Mouse (Mus musculus) mouse embryonic stem cell (cell line): ENCODE results near the gene Hand2.

Experiments
- in situ Hi-C, 2 experiments: fragments of 300-500 bp; cut with MboI; formaldehyde crosslinking; loops; 1 replicate in 1 of 2; 3 replicates in 1 of 2; pipeline ENCODE4 v1.14.3; 2019 to 2020; ENCODE audit warnings: low sequenced_read_pairs in 2 of 2, low pct_unique_long_range_greater_than_20kb in 1 of 2, mixed read lengths in 1 of 2; ENCODE audit not compliant: unreplicated experiment in 1 of 2

Hand2 gene

GRCm38 (mm10) chr8:57322961-57323941 lies 2.5 kb downstream of the Hand2 start:
- in situ Hi-C loops = loop anchor here in 1 of 2 experiments (10.0 kb wide), 1 partner anchor 202 kb away; no protein-coding TSS in a partner anchor

DNA sequence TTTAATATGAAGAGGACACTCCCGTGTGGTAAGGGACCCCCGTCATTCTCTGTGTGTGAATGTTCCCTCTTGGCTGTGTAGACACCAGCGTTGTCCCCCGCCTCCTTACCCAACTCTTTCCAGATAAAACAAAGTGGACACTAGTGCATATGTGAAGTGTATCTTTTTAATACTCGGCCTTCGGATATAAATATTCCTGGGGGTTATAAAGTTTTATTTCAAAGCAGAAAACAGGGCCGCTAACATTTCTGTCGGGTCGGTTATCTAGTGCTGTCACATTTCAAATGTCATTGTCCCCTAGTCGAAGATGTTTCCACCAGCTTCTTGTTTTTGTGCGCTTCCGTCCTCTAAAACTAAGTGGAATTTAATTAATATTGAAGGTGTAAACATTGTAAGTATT lies 3.3 kb downstream of the Hand2 start:
- in situ Hi-C loops = loop anchor here in 1 of 2 experiments (10.0 kb wide), 1 partner anchor 201 kb away; no protein-coding TSS in a partner anchor

DNA sequence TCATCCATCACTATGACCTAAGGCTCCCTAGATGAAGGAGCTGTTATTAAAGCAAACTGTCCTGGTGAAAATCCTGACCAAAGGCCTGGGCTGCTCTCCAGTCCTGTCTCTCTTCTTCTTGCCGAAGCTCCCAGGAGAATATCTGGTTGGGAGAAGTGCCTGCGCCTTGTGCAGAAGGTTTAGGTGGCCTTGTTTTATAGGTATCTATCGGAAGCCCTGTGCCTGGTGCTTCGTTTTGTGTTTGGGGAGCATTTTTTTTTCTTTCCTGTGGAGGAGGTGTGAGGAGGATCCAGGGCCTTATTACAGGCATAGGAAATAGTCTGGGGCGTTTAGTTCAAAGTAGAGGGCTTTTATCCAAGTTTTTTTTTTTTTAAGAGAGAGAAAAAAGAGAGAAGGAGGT lies 3.9 kb downstream of the Hand2 start:
- in situ Hi-C loops = loop anchor here in 1 of 2 experiments (10.0 kb wide), 1 partner anchor 200 kb away; no protein-coding TSS in a partner anchor

GRCm38 (mm10) chr8:57325111-57325891 lies 4.5 kb downstream of the Hand2 start:
- in situ Hi-C loops = loop anchor here in 1 of 2 experiments (10.0 kb wide), 1 partner anchor 200 kb away; no protein-coding TSS in a partner anchor

GRCm38 (mm10) chr8:57326091-57327065 lies 5.6 kb downstream of the Hand2 start:
- in situ Hi-C loops = loop anchor here in 1 of 2 experiments (10.0 kb wide), 1 partner anchor 198 kb away; no protein-coding TSS in a partner anchor

GRCm38 (mm10) chr8:57327281-57328160 lies 6.7 kb downstream of the Hand2 start:
- in situ Hi-C loops = loop anchor here in 1 of 2 experiments (10.0 kb wide), 1 partner anchor 197 kb away; no protein-coding TSS in a partner anchor

DNA sequence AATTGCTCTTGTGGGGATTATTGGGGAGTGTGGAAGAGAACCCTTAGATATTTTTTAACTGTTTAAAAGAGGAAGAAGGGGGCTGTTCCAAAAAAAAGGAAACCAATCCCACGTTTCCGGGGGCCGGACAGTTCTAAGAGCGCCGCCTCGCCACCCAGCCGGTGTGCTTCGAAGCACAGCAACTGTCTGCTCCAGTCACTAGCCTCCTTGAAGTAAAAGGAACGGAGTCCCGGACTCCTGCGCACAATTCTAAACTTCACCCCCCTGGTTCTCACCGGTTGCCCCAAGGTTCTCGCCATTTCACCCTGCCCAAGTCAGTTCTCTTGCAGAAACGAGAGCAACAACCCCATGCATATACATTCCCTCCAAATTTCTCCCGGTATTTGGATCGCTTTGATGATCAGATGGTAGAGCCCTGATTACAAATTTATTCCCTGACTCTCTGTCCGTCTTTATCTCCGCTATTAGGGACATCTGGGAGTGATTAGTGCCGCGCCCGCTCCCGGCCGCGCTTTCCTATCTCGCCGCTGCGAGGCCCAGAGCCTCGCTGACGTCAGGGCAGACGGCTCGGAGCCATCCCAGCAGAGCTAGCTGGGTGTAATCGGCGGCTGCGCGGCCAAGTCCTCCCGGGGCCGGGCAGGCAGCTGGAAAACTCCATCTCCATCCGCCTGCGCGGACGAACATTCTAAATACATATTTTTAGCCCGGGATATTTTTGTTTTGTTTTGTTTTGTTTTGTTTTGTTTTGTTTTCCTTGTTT lies 7.6 kb downstream of the Hand2 start:
- in situ Hi-C loops = loop anchor here in 1 of 2 experiments (10.0 kb wide), 1 partner anchor 196 kb away; no protein-coding TSS in a partner anchor

- in situ Hi-C loops = loop anchor here in 1 of 2 experiments (10.0 kb wide), 1 partner anchor 196 kb away; no protein-coding TSS in a partner anchor
Measured at GRCm38 (mm10) chr8:57328931-57329341, 8.2 kb downstream of the Hand2 start.

- in situ Hi-C loops = no loop called here
Measured at GRCm38 (mm10) chr8:57330106-57330505, 9.3 kb downstream of the Hand2 start.

DNA sequence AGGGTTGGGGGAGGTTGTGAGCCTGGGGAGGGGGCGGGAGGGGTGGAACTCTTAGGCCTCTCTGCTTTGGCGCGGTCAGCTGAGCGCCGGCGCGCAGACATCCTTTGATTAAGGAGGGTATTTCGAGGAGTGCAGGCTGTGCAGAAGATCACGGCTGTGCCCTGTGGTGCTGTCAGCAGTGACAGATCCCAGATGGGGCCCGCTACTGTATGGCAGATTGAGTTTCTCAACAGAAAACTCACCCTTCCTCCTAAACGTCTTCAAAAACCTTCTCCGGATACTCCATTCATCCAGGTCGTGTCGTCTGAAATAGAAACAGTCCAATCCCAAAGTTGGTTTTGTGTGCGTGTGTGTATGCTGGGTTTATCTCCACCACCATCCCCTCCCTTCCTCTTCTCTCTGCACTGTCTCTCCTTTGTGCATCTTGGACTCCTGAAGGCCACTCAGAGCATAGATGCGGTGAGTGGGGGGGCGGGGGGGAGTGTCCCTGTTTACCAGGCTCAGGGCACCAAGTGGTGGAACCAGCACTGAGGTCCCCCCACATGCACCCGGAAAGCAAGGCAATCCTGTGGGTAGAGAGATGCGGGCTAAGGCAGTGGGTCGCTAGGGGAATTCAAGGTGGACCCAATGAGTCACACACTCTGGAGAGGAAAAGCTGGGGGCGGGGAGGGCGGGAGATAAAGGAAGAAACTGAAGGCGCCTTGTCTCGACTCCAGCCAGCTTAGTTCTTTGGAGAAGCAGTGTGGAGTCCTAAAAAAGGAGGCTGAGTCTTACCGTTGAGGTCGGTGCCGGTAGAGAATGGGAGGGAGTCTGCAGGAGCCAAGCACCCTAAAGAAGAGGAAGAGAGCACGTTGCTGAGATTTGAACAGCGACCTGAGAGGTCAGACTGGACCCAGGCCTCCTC lies 11.2 kb downstream of the Hand2 start:
- in situ Hi-C loops = no loop called here

DNA sequence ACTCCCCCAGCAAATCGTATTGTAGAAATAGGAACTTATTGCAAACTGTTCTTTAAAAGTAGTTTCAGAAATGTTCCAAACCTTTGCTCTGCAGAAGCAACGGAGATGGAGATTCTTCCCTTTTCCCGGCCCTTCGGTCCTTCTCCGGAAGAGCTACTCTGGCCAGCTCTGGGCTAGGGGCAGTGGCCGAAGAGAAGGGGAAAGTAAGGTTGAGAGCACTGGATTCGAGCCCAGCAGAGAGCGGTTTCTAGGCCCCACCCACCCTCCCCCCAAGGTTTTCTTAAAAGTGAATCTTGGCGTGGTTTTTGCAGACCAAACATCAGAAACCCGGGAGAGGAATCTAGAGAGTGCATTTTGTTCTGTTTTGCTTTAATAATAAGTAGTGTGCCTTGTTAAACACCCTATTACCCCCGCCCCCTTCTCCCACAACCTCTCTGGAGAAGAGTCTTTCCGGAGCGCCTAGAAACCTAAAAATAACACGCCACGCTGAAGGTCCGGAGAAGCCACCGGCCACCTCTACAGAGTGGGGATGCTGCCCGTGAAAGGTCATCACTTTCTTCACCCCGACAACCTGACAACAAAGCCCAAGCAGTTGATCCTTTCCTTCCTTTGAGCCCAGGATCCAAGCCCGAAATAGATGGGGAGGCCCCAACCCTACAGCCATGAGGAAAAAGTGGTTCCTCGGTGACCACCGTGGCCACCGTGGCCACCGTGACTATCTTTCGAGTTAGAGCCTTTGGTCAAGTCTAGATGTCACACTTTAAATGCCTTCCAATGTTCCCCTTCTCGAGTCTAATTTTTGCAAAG lies 12.1 kb downstream of the Hand2 start:
- in situ Hi-C loops = no loop called here

GRCm38 (mm10) chr8:57333483-57333770 lies 12.6 kb downstream of the Hand2 start:
- in situ Hi-C loops = no loop called here

GRCm38 (mm10) chr8:57333795-57334551 lies 13.2 kb downstream of the Hand2 start:
- in situ Hi-C loops = no loop called here

DNA sequence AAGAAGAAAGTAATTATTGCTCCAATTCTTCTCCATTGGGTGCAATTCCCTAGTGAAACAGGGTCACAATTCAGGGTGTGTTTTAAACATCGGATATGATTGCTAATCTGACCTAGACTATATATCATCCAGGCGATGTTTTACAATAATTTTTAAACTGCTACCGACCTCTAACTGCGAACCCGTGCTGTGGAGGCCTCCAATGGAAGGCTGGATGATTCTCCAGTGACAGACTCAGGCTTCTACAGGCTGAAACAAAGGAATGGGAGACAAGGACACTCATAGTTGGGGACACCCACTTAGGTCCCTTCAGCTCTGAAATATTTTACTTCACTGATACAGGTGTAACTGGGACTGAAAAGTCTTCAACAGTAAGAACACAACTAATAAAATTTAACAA lies 13.9 kb downstream of the Hand2 start:
- in situ Hi-C loops = no loop called here
